Mouse (Mus musculus): ENCODE measurements at regions not wholly inside any gene's neighbourhood (a gene's known extent, or its start where the extent isn't known, plus 50 kb on each side); places are given as distances from the start of the nearest gene placed in this dataset.

GRCm38 (mm10) chr17:14492936-14493335, 201.1 kb downstream of the Thbs2 start:
- DNase-seq = no peak

DNA sequence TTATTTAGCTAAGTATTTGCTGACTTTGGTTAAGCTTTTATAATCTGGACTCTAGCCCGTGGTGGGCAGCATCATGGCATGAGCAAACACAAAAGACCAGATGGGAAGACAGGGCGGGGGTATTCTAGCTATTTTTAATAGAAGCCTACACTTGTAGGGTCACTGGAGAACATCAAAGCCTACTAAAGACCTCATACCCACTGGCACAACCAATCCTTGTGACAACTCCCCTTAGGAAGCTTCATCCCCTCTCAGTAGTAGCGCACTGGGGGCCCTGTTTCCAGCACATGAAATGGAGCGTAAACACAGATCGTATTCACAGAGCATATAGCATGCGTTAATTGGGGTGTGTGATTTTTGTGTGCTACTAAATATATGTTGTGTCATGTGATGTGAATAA, 202.4 kb downstream of the Smoc2 start:
- DNase-seq = no peak

GRCm38 (mm10) chr17:14478938-14479505, 199.7 kb downstream of the Smoc2 start:
- no peak for DNase-seq

- DNase-seq = no peak
Measured at GRCm38 (mm10) chr17:14476707-14477106, 197.4 kb downstream of the Smoc2 start.

DNA sequence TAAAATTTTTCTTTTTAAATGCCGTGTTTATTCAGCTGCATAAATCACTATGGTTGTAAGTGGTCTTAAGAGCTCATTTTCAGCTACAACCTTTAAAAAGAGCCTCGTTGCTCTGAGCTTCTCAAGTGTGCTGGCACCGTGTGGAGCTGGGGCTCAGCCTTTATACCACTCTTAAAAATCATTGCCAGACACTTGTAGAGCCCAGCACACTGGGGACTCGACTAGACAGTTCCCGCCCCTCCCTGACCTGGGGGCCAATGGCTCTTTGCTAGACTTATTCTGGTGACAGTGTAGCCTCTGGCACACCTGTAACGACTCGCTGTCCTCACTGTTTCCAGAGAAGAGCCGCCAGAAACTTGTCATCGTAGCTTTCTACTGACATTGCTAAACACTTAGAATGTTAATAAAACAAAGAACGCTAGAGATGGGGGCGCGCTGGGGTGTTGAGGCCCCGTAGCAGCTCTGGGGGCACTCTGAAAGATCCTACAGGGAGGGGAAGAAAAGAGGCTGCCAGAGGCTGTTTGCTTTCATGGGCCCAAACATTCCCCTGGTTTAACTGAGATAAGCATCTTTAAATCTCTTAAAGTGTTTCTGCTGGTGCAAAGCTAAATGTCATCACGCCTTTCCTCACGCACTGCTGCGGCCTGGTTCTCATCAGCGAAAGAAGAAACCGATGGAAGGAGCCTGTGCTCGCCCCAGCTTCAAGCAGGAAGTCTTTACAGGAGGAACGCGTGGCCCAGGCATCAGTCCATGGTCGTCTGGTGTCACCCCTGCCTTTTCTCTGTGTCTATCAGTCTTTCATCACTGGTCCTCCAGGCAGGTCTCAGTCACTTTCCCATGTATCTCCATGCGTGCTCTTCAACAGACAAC, 196.7 kb downstream of the Smoc2 start:
- no peak for DNase-seq

GRCm38 (mm10) chr17:14475277-14475676, 196.0 kb downstream of the Smoc2 start:
- no peak for DNase-seq

DNA sequence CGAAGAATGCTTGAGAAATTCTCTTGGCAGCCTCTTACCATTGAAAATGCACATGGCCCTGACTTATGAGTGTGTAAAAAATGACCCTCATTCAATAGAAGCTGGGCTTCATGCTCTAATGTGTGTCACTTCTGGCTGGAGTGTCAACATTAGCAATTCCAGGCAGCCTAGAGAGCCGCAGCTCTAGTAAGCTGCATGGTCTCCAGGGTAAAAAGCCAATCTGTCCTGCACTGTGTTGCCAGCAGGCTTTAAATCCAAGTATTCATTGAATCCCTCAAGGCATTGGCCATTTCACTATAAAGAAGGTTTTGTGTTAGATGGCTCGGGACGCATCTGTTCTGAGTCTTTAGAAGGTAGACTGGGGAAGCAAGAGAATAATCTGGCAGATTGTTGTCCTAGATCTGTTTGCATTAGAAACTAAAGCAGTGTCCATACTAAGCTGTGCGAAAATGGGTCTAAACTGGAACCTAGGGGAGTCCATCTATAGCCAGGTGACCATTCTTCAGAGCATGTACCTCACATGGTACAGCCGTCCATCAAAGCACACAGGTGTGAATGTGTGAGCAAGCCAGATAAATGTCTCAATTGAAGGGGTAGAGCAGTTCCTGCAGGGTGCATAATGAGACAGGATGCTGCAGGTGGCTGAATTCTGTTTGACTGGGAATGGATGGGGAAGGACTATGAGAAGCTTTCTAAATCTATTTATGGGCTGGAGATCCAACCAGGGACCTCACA, 189.6 kb downstream of the Smoc2 start:
- no peak for DNase-seq

DNA sequence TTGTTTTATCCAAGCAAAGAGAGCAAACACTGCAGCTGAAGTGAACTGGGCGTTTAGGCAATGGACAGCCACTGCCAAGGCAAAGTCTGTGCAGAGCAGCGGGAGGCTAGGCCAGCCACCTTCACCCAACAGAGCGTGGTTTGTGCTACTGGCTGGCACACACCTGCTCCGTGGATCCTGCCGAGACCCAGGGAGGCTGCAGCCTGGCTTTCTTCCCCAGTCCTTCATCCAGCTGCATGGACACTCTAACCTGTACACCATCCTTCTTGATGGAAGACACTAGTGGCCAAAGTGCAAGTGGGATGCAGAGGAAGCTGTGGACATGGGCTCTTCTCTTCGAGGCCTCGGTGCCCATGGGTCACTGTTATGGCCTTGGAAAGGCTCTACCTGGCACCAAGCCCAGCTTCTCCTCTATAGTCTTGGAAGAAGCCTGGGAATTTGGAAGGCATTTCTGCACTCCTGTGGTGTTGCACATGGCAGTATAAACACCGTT, 176.0 kb downstream of the Smoc2 start:
- no peak for DNase-seq
